Mouse (Mus musculus) kidney, embryonic 15.5 days (tissue): ENCODE measurements around the gene Enpep. TPM values are rescaled to one million over a fixed set of nuclear protein-coding genes. Genes with fewer than 3 reads are reported as not detected.

ENCODE experiments used
- ATAC-seq: fragments of 200-750 bp; cut with Nextera tagmentation; replicated peaks from 2 replicates; pipeline ENCODE4 v1.8.0; 2017; ENCODE audit warnings: moderate TSS enrichment; ENCODE audit not compliant: low FRiP score
- H3K27ac ChIP-seq: fragments of 300-500 bp; sonication (generic); 2 replicates; pipeline ENCODE4 v1.5.1; 2015; ENCODE audit warnings: mild to moderate bottlenecking, inconsistent platforms
- H3K27me3 ChIP-seq: fragments of 300-500 bp; sonication (generic); 2 replicates; pipeline ENCODE4 v1.6.1; 2015; ENCODE audit warnings: inconsistent platforms
- H3K36me3 ChIP-seq: fragments of 300-500 bp; sonication (generic); 2 replicates; pipeline ENCODE4 v1.6.1; 2015; ENCODE audit warnings: inconsistent platforms
- H3K4me1 ChIP-seq: fragments of 300-500 bp; sonication (generic); 2 replicates; pipeline ENCODE4 v1.6.1; 2015; ENCODE audit warnings: inconsistent platforms
- H3K4me2 ChIP-seq: fragments of 300-500 bp; sonication (generic); 2 replicates; pipeline ENCODE4 v1.6.1; 2015; ENCODE audit warnings: moderate library complexity, mild to moderate bottlenecking, inconsistent platforms
- H3K4me3 ChIP-seq: fragments of 300-500 bp; sonication (generic); replicated peaks from 2 replicates; pipeline ENCODE4 v1.5.1; 2015; ENCODE audit warnings: mild to moderate bottlenecking, inconsistent platforms
- H3K9ac ChIP-seq: fragments of 300-500 bp; sonication (generic); 2 replicates; pipeline ENCODE4 v1.6.1; 2015; ENCODE audit warnings: mild to moderate bottlenecking, inconsistent platforms
- H3K9me3 ChIP-seq: fragments of 300-500 bp; sonication (generic); replicated peaks from 2 replicates; pipeline ENCODE4 v1.6.1; 2016; ENCODE audit warnings: inconsistent platforms
- WGBS: fragments of 180-500 bp; shearing (Covaris S2); methylation state at CpG from one replicate; pipeline ENCODE4 v1.1.7; 2015; ENCODE audit warnings: mixed read lengths; 5-methylcytosine and 5-hydroxymethylcytosine counted together
- polyA plus RNA-seq: library from polyadenylated mRNA; unstranded; fragments of >200 nt; fragmentation: Nextera tagmentation; extraction: Ambion mirVana; gene quantifications from 2 replicates; pipeline ENCODE4 v1.2.1, GENCODE M21; 2015

Enpep gene
- polyA plus RNA-seq, 1 experiment from 2014 or later: 82.7 TPM

- no peaks in the 10 kb centered on the region for H3K27me3 ChIP-seq
- no peak for ATAC-seq
- peaks cover 11% of the 10 kb centered on the region for H3K4me1 ChIP-seq
- no peak overlapping the region for H3K4me3 ChIP-seq
- no peak overlapping the region for H3K27ac ChIP-seq
- H3K36me3 ChIP-seq: peaks cover 5% of the 10 kb centered on the region; the same call in 1 of the 2 replicates
- H3K9ac ChIP-seq: no peak overlapping the region
- H3K4me2 ChIP-seq: no peak overlapping the region
- no peaks in the 10 kb centered on the region for H3K9me3 ChIP-seq
- 74% methylated on average over 6 of the region's 6 CpGs for WGBS
Observed at GRCm38 (mm10) chr3:129273156-129273831, 59.2 kb downstream of the Enpep start.

- WGBS: 46% methylated on average over 13 of the region's 13 CpGs
- Histone ChIP-seq H3K4me1 (peaks cover 11% of the 10 kb centered on the region), H3K36me3 (peaks cover 7% of the 10 kb centered on the region; the same call in 1 of the 2 replicates), H3K4me2 (no peak overlapping the region), H3K9me3 (no peaks in the 10 kb centered on the region), H3K9ac (no peak overlapping the region), H3K27me3 (no peaks in the 10 kb centered on the region), H3K4me3 (no peak overlapping the region), H3K27ac (no peak overlapping the region)
- 0 out of 2 replicates have a peak, but pooled peaks have one; percentile 52 for ATAC-seq
Observed at GRCm38 (mm10) chr3:129270044-129270443, 62.5 kb downstream of the Enpep start.

GRCm38 (mm10) chr3:129268886-129269683 is 63.4 kb downstream of the Enpep start:
- no peaks in the 10 kb centered on the region for H3K9me3 ChIP-seq
- no peak overlapping the region for H3K4me2 ChIP-seq
- H3K27ac ChIP-seq: no peak overlapping the region
- H3K9ac ChIP-seq: no peak overlapping the region
- H3K36me3 ChIP-seq: peaks cover 7% of the 10 kb centered on the region; the same call in 1 of the 2 replicates
- no peak overlapping the region for H3K4me3 ChIP-seq
- H3K27me3 ChIP-seq: no peaks in the 10 kb centered on the region
- 70% methylated on average over 12 of the region's 12 CpGs for WGBS
- H3K4me1 ChIP-seq: peaks cover 11% of the 10 kb centered on the region
- ATAC-seq: peak; percentile 79

- H3K4me3 ChIP-seq: no peak overlapping the region
- H3K4me1 ChIP-seq: no peaks in the 10 kb centered on the region
- H3K9me3 ChIP-seq: no peaks in the 10 kb centered on the region
- 79% methylated on average over 5 of the region's 5 CpGs for WGBS
- H3K9ac ChIP-seq: no peak overlapping the region
- H3K27me3 ChIP-seq: no peaks in the 10 kb centered on the region
- no peak for ATAC-seq
- no peak overlapping the region for H3K4me2 ChIP-seq
- no peak overlapping the region for H3K27ac ChIP-seq
- no peaks in the 10 kb centered on the region for H3K36me3 ChIP-seq
Observed at GRCm38 (mm10) chr3:129258497-129258896, 74.0 kb downstream of the Enpep start.

GRCm38 (mm10) chr3:129256766-129257165 is 75.8 kb downstream of the Enpep start:
- no peaks in the 10 kb centered on the region for H3K36me3 ChIP-seq
- no peak overlapping the region for H3K27ac ChIP-seq
- no peak overlapping the region for H3K9ac ChIP-seq
- ATAC-seq: peak; percentile 46; the same call in 1 of the 2 replicates
- no peaks in the 10 kb centered on the region for H3K4me1 ChIP-seq
- H3K4me2 ChIP-seq: peak overlapping the region; percentile 47
- peak overlapping the region; percentile 22; the same call in 1 of the 2 replicates for H3K4me3 ChIP-seq
- no peaks in the 10 kb centered on the region for H3K9me3 ChIP-seq
- H3K27me3 ChIP-seq: no peaks in the 10 kb centered on the region
- WGBS: 69% methylated on average over 8 of the region's 8 CpGs

GRCm38 (mm10) chr3:129256283-129256682 is 76.2 kb downstream of the Enpep start:
- H3K36me3 ChIP-seq: no peaks in the 10 kb centered on the region
- no peak overlapping the region for H3K27ac ChIP-seq
- WGBS: 55% methylated on average over 19 of the region's 19 CpGs
- no peaks in the 10 kb centered on the region for H3K4me1 ChIP-seq
- no peaks in the 10 kb centered on the region for H3K9me3 ChIP-seq
- ATAC-seq: peak; percentile 64
- no peak overlapping the region for H3K9ac ChIP-seq
- peak overlapping the region; percentile 22; the same call in 1 of the 2 replicates for H3K4me3 ChIP-seq
- H3K27me3 ChIP-seq: no peaks in the 10 kb centered on the region
- peak overlapping the region; percentile 47 for H3K4me2 ChIP-seq

GRCm38 (mm10) chr3:129254246-129254645 is 78.3 kb downstream of the Enpep start:
- 0 out of 2 replicates have a peak overlapping the region, but pooled peaks have one; percentile 12 for H3K4me2 ChIP-seq
- 48% methylated on average over 10 of the region's 10 CpGs for WGBS
- no peak overlapping the region for H3K27ac ChIP-seq
- ATAC-seq: no peak
- no peak overlapping the region for H3K4me3 ChIP-seq
- H3K4me1 ChIP-seq: no peaks in the 10 kb centered on the region
- H3K9ac ChIP-seq: no peak overlapping the region
- no peaks in the 10 kb centered on the region for H3K27me3 ChIP-seq
- no peaks in the 10 kb centered on the region for H3K9me3 ChIP-seq
- no peaks in the 10 kb centered on the region for H3K36me3 ChIP-seq

- Histone ChIP-seq H3K27me3 (no peaks in the 10 kb centered on the region), H3K4me1 (no peaks in the 10 kb centered on the region), H3K9me3 (no peaks in the 10 kb centered on the region), H3K4me2 (no peak overlapping the region), H3K9ac (no peak overlapping the region), H3K27ac (no peak overlapping the region), H3K36me3 (no peaks in the 10 kb centered on the region), H3K4me3 (no peak overlapping the region)
- WGBS: 86% methylated on average over 9 of the region's 9 CpGs
- no peak for ATAC-seq
Observed at GRCm38 (mm10) chr3:129250997-129251396, 81.5 kb downstream of the Enpep start.

- Histone ChIP-seq H3K9ac (no peak overlapping the region), H3K4me3 (peak overlapping the region; percentile 27), H3K27ac (no peak overlapping the region), H3K36me3 (no peaks in the 10 kb centered on the region), H3K4me1 (0 out of 2 replicates have a peak, but pooled peaks cover 4% of the 10 kb centered on the region), H3K4me2 (peak overlapping the region; percentile 49), H3K9me3 (no peaks in the 10 kb centered on the region), H3K27me3 (0 out of 2 replicates have a peak, but pooled peaks cover 9% of the 10 kb centered on the region)
- ATAC-seq: peak; percentile 75
- WGBS: 21% methylated on average over 13 of the region's 13 CpGs
Observed at GRCm38 (mm10) chr3:129238664-129239258, 93.8 kb downstream of the Enpep start.

- 83% methylated on average over 1 of the region's 1 CpGs for WGBS
- Histone ChIP-seq H3K4me2 (no peak overlapping the region), H3K9me3 (no peaks in the 10 kb centered on the region), H3K36me3 (no peaks in the 10 kb centered on the region), H3K27me3 (peaks cover 17% of the 10 kb centered on the region; the same call in 1 of the 2 replicates), H3K4me3 (no peak overlapping the region), H3K4me1 (0 out of 2 replicates have a peak, but pooled peaks cover 4% of the 10 kb centered on the region), H3K9ac (no peak overlapping the region), H3K27ac (no peak overlapping the region)
- no peak; the same call in 1 of the 2 replicates for ATAC-seq
Observed at GRCm38 (mm10) chr3:129238010-129238409, 94.5 kb downstream of the Enpep start.

- Histone ChIP-seq H3K4me2 (no peak overlapping the region), H3K36me3 (no peaks in the 10 kb centered on the region), H3K9me3 (no peaks in the 10 kb centered on the region), H3K9ac (no peak overlapping the region), H3K4me1 (peaks cover 19% of the 10 kb centered on the region), H3K4me3 (no peak overlapping the region), H3K27me3 (peaks cover 86% of the 10 kb centered on the region), H3K27ac (no peak overlapping the region)
- WGBS: 4% methylated on average over 5 of the region's 5 CpGs
- ATAC-seq: no peak
Observed at GRCm38 (mm10) chr3:129227331-129227730, 105.2 kb downstream of the Enpep start.

GRCm38 (mm10) chr3:129226681-129227080 is 105.8 kb downstream of the Enpep start:
- peaks cover 87% of the 10 kb centered on the region for H3K27me3 ChIP-seq
- WGBS: 2% methylated on average over 6 of the region's 6 CpGs
- no peak overlapping the region for H3K27ac ChIP-seq
- no peak overlapping the region for H3K4me3 ChIP-seq
- H3K4me2 ChIP-seq: no peak overlapping the region
- no peaks in the 10 kb centered on the region for H3K36me3 ChIP-seq
- no peak for ATAC-seq
- H3K4me1 ChIP-seq: peaks cover 19% of the 10 kb centered on the region
- H3K9me3 ChIP-seq: no peaks in the 10 kb centered on the region
- no peak overlapping the region for H3K9ac ChIP-seq
